Mouse (Mus musculus) embryo, embryonic 9.5 days (tissue): Measurements from ENCODE around the gene Desi1.

Experiments
- DNase-seq: peaks from one replicate; pipeline ENCODE4 v3.0.0-alpha.2; 2017; ENCODE audit errors: extremely low spot score

Desi1 gene

GRCm38 (mm10) chr15:81966062-81966829 lies 67.4 kb downstream of the Desi1 start:
- DNase-seq = no peak

GRCm38 (mm10) chr15:81964980-81965545 lies 68.6 kb downstream of the Desi1 start:
- no peak for DNase-seq

GRCm38 (mm10) chr15:81964262-81964661 lies 69.4 kb downstream of the Desi1 start:
- DNase-seq = no peak

GRCm38 (mm10) chr15:81961078-81961451 lies 72.6 kb downstream of the Desi1 start:
- no peak for DNase-seq

GRCm38 (mm10) chr15:81960171-81961077 lies 73.2 kb downstream of the Desi1 start, which contains the start of gene Pmm1:
TSS of gene Pmm1 (minus strand) at chr15:81960930.
- peak; percentile 99 for DNase-seq

GRCm38 (mm10) chr15:81958906-81959305 lies 74.8 kb downstream of the Desi1 start:
- no peak for DNase-seq

- DNase-seq = no peak
These were observed 76.1 kb downstream of the Desi1 start for GRCm38 (mm10) chr15:81957598-81957997.

- peak; percentile 54 for DNase-seq
These were observed 77.2 kb downstream of the Desi1 start for GRCm38 (mm10) chr15:81956457-81956856.

- no peak for DNase-seq
These were observed 78.2 kb downstream of the Desi1 start for GRCm38 (mm10) chr15:81955414-81955813.

- DNase-seq = no peak
These were observed 78.9 kb downstream of the Desi1 start for GRCm38 (mm10) chr15:81954716-81955115.

- no peak for DNase-seq
These were observed 79.5 kb downstream of the Desi1 start for GRCm38 (mm10) chr15:81954151-81954583.

- no peak for DNase-seq
These were observed 81.4 kb downstream of the Desi1 start for GRCm38 (mm10) chr15:81952310-81952709.

GRCm38 (mm10) chr15:81951159-81951558 lies 82.5 kb downstream of the Desi1 start:
- no peak for DNase-seq

- DNase-seq = no peak
These were observed 82.9 kb downstream of the Desi1 start for GRCm38 (mm10) chr15:81950716-81951115.

- no peak for DNase-seq
These were observed 84.1 kb downstream of the Desi1 start for GRCm38 (mm10) chr15:81949476-81950131.

- no peak for DNase-seq
These were observed 84.6 kb downstream of the Desi1 start for GRCm38 (mm10) chr15:81949076-81949475.

GRCm38 (mm10) chr15:81943176-81943749 lies 90.4 kb downstream of the Desi1 start:
- DNase-seq = peak; percentile 84
